In the genomic region with DNA sequence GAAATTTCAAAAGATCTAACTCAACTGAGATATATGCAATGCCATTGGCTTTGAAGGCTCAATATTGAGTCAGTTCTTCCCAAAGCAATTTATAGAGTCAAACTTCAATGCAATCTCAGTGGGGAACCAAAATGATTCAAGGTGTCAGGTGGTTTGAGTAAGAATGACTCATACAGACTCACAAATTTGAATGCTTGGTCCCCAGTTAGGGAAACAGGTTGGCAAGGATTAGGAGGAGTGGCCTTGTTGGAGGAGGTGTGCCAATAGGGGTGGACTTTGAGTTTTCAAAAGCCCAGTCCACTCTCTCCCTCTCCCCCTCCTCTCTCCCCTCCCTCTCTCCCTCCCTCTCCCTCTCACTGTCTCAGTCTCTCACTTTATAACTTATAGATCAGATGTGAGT, we compare ENCODE assay signal across 12 mouse cellular contexts.
"Had no signal": no experiment of that assay in that cellular context is flagged by ENCODE, and none has a peak within 500 bp of the region (broad histone marks: within the 10 kb centered on the region; RNA-seq: fewer than 3 reads in every experiment).

No protein-coding gene starts in this region.

- ATAC-seq: midbrain, embryonic 16.5 days had no signal

- H3K27ac ChIP-seq: kidney, postnatal 0 days; limb, embryonic 15.5 days; liver, embryonic 14.5 days; midbrain, embryonic 12.5 days; neural tube, embryonic 13.5 days had no signal

- H3K27me3 ChIP-seq: limb, embryonic 15.5 days; midbrain, embryonic 12.5 days; neural tube, embryonic 13.5 days had no signal

- DNase-seq: kidney, postnatal 36 days; layer of hippocampus, adult 9-11 months; layer of hippocampus, postnatal 36 days; lung, adult 18-20 months; right cerebral cortex, postnatal 25 days; thymus, postnatal 36 days had no signal

- H3K4me3 ChIP-seq: limb, embryonic 15.5 days; midbrain, embryonic 12.5 days; neural tube, embryonic 13.5 days had no signal

- H3K36me3 ChIP-seq: limb, embryonic 15.5 days; midbrain, embryonic 12.5 days; neural tube, embryonic 13.5 days had no signal

- H3K4me1 ChIP-seq: limb, embryonic 15.5 days; midbrain, embryonic 12.5 days; neural tube, embryonic 13.5 days had no signal
